Mouse (Mus musculus): ENCODE measurements at regions not wholly inside any gene's neighbourhood (a gene's known extent, or its start where the extent isn't known, plus 50 kb on each side); places are given as distances from the start of the nearest gene placed in this dataset.

DNA sequence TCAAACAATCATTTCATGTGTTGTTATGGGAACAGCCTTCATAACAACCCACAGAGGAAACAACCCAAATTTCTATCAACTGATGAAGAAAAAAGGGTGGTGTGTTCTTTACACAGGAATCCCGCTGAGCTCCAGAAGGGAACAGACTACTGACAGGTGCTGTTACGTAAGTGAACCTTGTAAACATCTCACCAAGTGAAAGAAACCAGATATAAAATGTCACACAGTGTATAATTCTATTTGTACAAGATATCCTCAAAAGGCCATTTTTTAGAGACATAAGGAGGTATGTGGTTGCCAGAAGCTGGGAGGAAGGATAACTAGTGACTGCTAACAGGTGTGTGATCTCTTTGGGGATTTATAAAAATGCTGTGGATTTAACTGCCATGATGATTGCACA lies 119.9 kb downstream of the Plod2 start:
- no peaks in the 10 kb centered on the region for H3K4me1 ChIP-seq (replicated peaks; ENCODE audit: low read depth, low read length)
- no peaks in the 10 kb centered on the region for H3K27me3 ChIP-seq (ENCODE audit: insufficient read depth, low read length)
- no peak for TF ChIP-seq NANOG (IDR thresholded peaks at IDR 0.05; ENCODE audit: borderline replicate concordance, low read length)
- TF ChIP-seq POU5F1 (IDR thresholded peaks at IDR 0.05; ENCODE audit: borderline replicate concordance, low read length), result no peak
- no peak for TF ChIP-seq CTCF (conservative IDR thresholded peaks at IDR 0.05; ENCODE audit: low read length)
- peaks cover 30% of the 10 kb centered on the region for H3K9me3 ChIP-seq (ENCODE audit: low read length)
- no peak overlapping the region for H3K4me3 ChIP-seq (replicated peaks; ENCODE audit: low read length)
- H3K36me3 ChIP-seq (ENCODE audit: insufficient read depth, low read length), result no peaks in the 10 kb centered on the region

DNA sequence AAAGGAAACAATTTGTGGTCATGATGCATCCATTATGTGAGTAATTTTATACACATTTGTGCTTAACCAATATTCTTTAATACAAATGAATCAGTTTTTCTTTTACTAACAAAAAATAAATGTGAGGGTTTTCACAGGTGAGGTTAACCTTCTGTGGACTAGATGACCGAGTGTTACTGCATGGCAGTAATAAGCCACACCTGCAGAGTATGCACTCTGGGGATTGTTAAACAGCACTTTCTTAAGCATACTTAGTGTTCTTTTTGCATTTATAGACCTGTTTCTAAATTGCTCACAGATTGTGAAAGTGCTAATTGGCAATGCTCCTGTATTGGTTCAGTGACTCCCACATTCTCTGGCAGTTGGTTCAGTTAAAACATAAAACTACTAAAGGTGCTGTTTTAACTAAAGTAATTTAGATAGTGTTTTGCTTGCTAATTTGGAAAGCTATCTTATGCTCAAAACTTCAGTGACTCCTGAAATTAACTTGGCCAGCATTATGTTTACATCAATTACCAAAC lies 125.4 kb downstream of the Plod2 start:
- H3K4me3 ChIP-seq (replicated peaks; ENCODE audit: low read length), result no peak overlapping the region
- TF ChIP-seq POU5F1 (IDR thresholded peaks at IDR 0.05; ENCODE audit: borderline replicate concordance, low read length), result no peak
- no peak for TF ChIP-seq NANOG (IDR thresholded peaks at IDR 0.05; ENCODE audit: borderline replicate concordance, low read length)
- no peak for TF ChIP-seq CTCF (conservative IDR thresholded peaks at IDR 0.05; ENCODE audit: low read length)
- H3K36me3 ChIP-seq (ENCODE audit: insufficient read depth, low read length), result no peaks in the 10 kb centered on the region
- no peaks in the 10 kb centered on the region for H3K27me3 ChIP-seq (ENCODE audit: insufficient read depth, low read length)
- no peaks in the 10 kb centered on the region for H3K4me1 ChIP-seq (replicated peaks; ENCODE audit: low read depth, low read length)
- peaks cover 9% of the 10 kb centered on the region; the same call in 1 of the 2 replicates for H3K9me3 ChIP-seq (ENCODE audit: low read length)

DNA sequence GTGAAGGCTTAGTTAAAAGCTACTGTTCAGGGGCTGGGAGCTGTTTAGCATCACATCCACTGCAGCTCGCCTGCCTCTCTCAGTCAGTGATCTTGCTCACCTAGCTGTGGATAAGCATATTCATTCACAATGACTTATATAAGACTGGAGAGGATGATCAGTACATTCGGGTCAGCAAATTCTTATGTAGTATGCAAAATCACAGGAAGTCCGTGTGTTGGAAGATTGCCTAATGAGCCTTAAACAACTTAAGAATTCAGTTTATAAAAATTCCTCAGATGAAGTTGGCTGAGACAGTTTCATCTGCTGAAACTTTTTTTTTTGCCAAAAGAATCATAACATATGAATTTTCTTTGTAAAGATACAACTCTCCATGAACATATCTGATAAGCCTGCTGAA lies 129.9 kb downstream of the Plod2 start:
- TF ChIP-seq NANOG (IDR thresholded peaks at IDR 0.05; ENCODE audit: borderline replicate concordance, low read length) (no peak), POU5F1 (IDR thresholded peaks at IDR 0.05; ENCODE audit: borderline replicate concordance, low read length) (no peak), CTCF (conservative IDR thresholded peaks at IDR 0.05; ENCODE audit: low read length) (no peak)
- Histone ChIP-seq H3K36me3 (ENCODE audit: insufficient read depth, low read length) (no peaks in the 10 kb centered on the region), H3K4me1 (replicated peaks; ENCODE audit: low read depth, low read length) (no peaks in the 10 kb centered on the region), H3K4me3 (replicated peaks; ENCODE audit: low read length) (no peak overlapping the region), H3K27me3 (ENCODE audit: insufficient read depth, low read length) (no peaks in the 10 kb centered on the region), H3K9me3 (ENCODE audit: low read length) (peaks cover 9% of the 10 kb centered on the region; the same call in 1 of the 2 replicates)

DNA sequence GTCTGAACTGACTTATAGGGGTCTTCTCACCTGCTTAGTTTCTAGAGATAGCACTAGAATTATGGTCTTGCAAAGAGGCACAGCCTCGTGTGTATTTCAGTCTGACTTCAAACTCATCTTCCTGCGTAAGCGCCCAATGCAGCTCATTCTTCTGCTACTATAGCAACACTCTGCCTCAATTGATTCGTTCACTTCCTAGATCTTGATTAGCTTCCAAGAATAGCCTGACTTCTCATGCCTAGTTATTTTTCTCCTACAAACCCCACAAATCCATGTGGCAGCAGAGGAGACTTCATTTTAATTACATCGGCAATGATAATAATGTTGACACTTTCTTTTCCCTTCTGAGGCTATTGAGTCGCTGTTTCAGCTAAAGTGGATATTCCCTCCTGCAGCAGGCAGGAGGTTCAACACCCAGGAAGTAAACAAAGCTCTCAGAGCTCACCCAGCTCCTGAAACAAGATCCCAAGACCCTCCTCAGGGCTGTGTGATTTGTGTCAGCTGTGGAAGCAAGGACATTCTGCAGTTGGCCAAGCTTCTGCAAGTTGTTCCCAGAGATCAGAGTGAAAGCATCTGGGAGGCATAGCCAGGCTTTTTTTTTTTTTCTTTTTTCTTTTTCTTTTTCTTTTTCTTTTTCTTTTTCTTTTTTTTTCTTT lies 152.5 kb downstream of the Plod2 start:
- Histone ChIP-seq H3K9me3 (ENCODE audit: low read length) (peaks cover 4% of the 10 kb centered on the region; the same call in 1 of the 2 replicates), H3K36me3 (ENCODE audit: insufficient read depth, low read length) (no peaks in the 10 kb centered on the region), H3K4me3 (replicated peaks; ENCODE audit: low read length) (no peak overlapping the region), H3K4me1 (replicated peaks; ENCODE audit: low read depth, low read length) (no peaks in the 10 kb centered on the region), H3K27me3 (ENCODE audit: insufficient read depth, low read length) (no peaks in the 10 kb centered on the region)
- TF ChIP-seq POU5F1 (IDR thresholded peaks at IDR 0.05; ENCODE audit: borderline replicate concordance, low read length) (no peak), CTCF (conservative IDR thresholded peaks at IDR 0.05; ENCODE audit: low read length) (no peak), NANOG (IDR thresholded peaks at IDR 0.05; ENCODE audit: borderline replicate concordance, low read length) (no peak)

DNA sequence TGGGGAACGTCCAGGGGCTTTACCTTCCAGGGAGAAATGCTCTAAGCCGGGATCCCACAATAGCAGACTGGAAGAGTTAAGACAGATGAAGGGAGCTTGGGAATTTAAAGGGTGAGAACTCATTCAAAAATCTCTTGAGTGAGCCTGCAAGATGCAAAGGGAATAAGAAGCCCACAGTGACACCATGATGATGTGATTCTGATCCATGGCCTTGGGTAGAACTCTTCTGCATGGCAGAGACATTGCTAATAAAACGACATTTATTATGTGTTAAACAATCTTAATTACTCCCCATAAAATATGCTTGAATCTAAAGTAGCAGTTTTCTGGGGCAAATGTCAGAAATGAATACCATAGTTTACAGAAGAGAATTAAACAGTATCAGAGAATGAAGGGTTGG lies 155.9 kb downstream of the Plod2 start:
- Histone ChIP-seq H3K4me3 (replicated peaks; ENCODE audit: low read length) (no peak overlapping the region), H3K4me1 (replicated peaks; ENCODE audit: low read depth, low read length) (no peaks in the 10 kb centered on the region), H3K36me3 (ENCODE audit: insufficient read depth, low read length) (no peaks in the 10 kb centered on the region), H3K27me3 (ENCODE audit: insufficient read depth, low read length) (no peaks in the 10 kb centered on the region), H3K9me3 (ENCODE audit: low read length) (peaks cover 4% of the 10 kb centered on the region; the same call in 1 of the 2 replicates)
- TF ChIP-seq CTCF (conservative IDR thresholded peaks at IDR 0.05; ENCODE audit: low read length) (no peak), POU5F1 (IDR thresholded peaks at IDR 0.05; ENCODE audit: borderline replicate concordance, low read length) (no peak), NANOG (IDR thresholded peaks at IDR 0.05; ENCODE audit: borderline replicate concordance, low read length) (no peak)

DNA sequence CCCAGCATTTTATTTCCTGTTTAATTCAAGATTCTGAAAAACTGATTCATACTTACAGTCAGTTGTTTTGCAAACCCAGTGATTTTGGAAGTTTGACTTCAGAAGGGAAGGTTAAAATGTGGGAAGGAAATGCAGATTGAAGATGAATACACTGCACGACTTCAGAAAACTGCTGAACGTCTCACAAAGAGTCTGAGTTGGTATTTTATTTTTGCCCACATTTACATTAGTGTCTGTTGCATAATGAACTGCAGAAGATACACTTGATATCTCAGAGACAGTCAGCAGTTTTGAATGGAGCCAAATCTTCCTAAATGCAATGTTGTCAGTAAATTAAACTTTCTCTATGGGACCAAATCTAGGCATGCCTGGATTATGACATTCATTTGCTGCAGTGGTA lies 162.7 kb downstream of the Plod2 start:
- H3K4me3 ChIP-seq (replicated peaks; ENCODE audit: low read length), result no peak overlapping the region
- H3K36me3 ChIP-seq (ENCODE audit: insufficient read depth, low read length), result no peaks in the 10 kb centered on the region
- H3K4me1 ChIP-seq (replicated peaks; ENCODE audit: low read depth, low read length), result no peaks in the 10 kb centered on the region
- TF ChIP-seq NANOG (IDR thresholded peaks at IDR 0.05; ENCODE audit: borderline replicate concordance, low read length), result no peak
- no peak for TF ChIP-seq CTCF (conservative IDR thresholded peaks at IDR 0.05; ENCODE audit: low read length)
- TF ChIP-seq POU5F1 (IDR thresholded peaks at IDR 0.05; ENCODE audit: borderline replicate concordance, low read length), result no peak
- no peaks in the 10 kb centered on the region for H3K9me3 ChIP-seq (ENCODE audit: low read length)
- H3K27me3 ChIP-seq (ENCODE audit: insufficient read depth, low read length), result no peaks in the 10 kb centered on the region

DNA sequence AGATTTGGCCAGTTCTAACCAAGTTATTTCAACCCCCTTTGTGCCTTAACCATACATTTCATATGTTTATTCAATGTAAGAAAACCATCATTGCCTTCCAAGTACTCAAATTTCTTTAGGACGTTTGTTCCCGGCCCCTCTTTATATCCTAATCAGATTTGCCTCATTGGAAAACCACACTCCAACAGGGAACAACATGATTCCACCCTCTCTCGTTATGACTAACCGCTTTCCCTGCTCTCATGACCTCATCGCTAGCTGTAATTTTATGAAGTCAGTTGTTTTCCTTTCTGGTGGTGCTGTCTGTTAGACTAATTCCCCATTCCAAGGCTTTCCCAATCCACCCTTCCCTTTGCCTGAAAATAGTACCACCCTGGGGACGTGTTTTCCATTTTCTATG lies 165.0 kb downstream of the Plod2 start:
- no peaks in the 10 kb centered on the region for H3K9me3 ChIP-seq (ENCODE audit: low read length)
- H3K4me1 ChIP-seq (replicated peaks; ENCODE audit: low read depth, low read length), result no peaks in the 10 kb centered on the region
- H3K36me3 ChIP-seq (ENCODE audit: insufficient read depth, low read length), result no peaks in the 10 kb centered on the region
- H3K4me3 ChIP-seq (replicated peaks; ENCODE audit: low read length), result no peak overlapping the region
- TF ChIP-seq POU5F1 (IDR thresholded peaks at IDR 0.05; ENCODE audit: borderline replicate concordance, low read length) (no peak), NANOG (IDR thresholded peaks at IDR 0.05; ENCODE audit: borderline replicate concordance, low read length) (no peak), CTCF (conservative IDR thresholded peaks at IDR 0.05; ENCODE audit: low read length) (no peak)
- H3K27me3 ChIP-seq (ENCODE audit: insufficient read depth, low read length), result no peaks in the 10 kb centered on the region

DNA sequence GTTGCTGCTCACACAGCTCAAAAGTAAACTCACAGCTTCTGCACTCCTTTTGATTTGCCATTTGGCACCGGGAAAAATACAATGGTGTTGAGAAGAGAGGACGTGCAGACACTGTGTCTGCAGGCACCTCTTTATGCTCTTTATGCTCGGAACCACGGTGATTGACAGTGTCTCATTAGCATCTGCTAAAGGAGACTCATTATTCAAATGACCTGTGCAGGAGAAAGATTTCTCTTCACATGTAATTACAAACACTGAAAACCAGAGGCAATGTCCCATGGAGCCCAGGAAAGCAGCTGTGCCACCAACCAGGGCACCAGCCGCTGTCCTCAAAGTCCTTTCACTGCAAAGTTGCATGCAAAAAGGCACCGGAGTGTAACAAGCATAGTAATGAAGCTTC lies 175.2 kb downstream of the Plod2 start:
- Histone ChIP-seq H3K36me3 (ENCODE audit: insufficient read depth, low read length) (no peaks in the 10 kb centered on the region), H3K9me3 (ENCODE audit: low read length) (peaks cover 22% of the 10 kb centered on the region), H3K4me1 (replicated peaks; ENCODE audit: low read depth, low read length) (no peaks in the 10 kb centered on the region), H3K27me3 (ENCODE audit: insufficient read depth, low read length) (no peaks in the 10 kb centered on the region), H3K4me3 (replicated peaks; ENCODE audit: low read length) (no peak overlapping the region)
- TF ChIP-seq POU5F1 (IDR thresholded peaks at IDR 0.05; ENCODE audit: borderline replicate concordance, low read length), result no peak
- TF ChIP-seq NANOG (IDR thresholded peaks at IDR 0.05; ENCODE audit: borderline replicate concordance, low read length), result no peak
- no peak for TF ChIP-seq CTCF (conservative IDR thresholded peaks at IDR 0.05; ENCODE audit: low read length)

DNA sequence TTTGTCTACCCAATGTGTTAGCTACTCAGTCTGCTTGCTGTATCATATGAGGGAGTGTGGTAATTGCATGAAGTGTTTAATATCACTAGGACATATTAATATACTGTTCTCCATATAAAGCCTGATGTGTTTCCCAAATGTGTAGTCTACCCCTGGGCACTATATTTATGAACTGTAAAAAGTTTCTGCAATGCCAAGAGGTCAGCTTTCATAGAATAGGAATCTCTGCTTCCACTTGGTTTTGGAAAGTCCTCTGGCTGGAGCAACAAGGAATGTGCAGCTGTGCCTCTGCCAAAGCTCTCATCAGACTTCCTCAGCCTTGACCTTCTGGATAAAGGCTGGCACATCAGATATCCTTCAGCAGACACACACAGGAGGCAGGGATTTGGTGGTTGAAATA lies 176.3 kb downstream of the Plod2 start:
- Histone ChIP-seq H3K4me1 (replicated peaks; ENCODE audit: low read depth, low read length) (no peaks in the 10 kb centered on the region), H3K36me3 (ENCODE audit: insufficient read depth, low read length) (no peaks in the 10 kb centered on the region), H3K27me3 (ENCODE audit: insufficient read depth, low read length) (no peaks in the 10 kb centered on the region), H3K9me3 (ENCODE audit: low read length) (peaks cover 22% of the 10 kb centered on the region), H3K4me3 (replicated peaks; ENCODE audit: low read length) (no peak overlapping the region)
- TF ChIP-seq POU5F1 (IDR thresholded peaks at IDR 0.05; ENCODE audit: borderline replicate concordance, low read length) (no peak), CTCF (conservative IDR thresholded peaks at IDR 0.05; ENCODE audit: low read length) (no peak), NANOG (IDR thresholded peaks at IDR 0.05; ENCODE audit: borderline replicate concordance, low read length) (no peak)
